Mouse (Mus musculus): ENCODE results near the gene Myo10. TPM values are rescaled to one million over a fixed set of nuclear protein-coding genes. Genes with fewer than 3 reads are reported as not detected.

Gene Myo10
- polyA plus RNA-seq, 1 experiment from 2014 or later = 35.0 TPM

GRCm38 (mm10) chr15:25764653-25765352 is 142.5 kb downstream of the Myo10 start:
- no peaks in the 10 kb centered on the region for H3K9me3 ChIP-seq
- peak overlapping the region; percentile 1; the same call in 1 of the 2 replicates for H3K4me2 ChIP-seq (replicated peaks)
- no peak overlapping the region; the same call in 1 of the 2 replicates for H3K27ac ChIP-seq
- WGBS = 72% methylated on average over 13 of the region's 13 CpGs
- H3K4me3 ChIP-seq = no peak overlapping the region
- H3K27me3 ChIP-seq (replicated peaks) = no peaks in the 10 kb centered on the region
- ATAC-seq (ENCODE audit: low FRiP score, low read depth) = no peak
- H3K4me1 ChIP-seq = peaks cover 64% of the 10 kb centered on the region
- H3K9ac ChIP-seq = no peak overlapping the region
- H3K36me3 ChIP-seq = no peaks in the 10 kb centered on the region

- Histone ChIP-seq H3K9me3 (no peaks in the 10 kb centered on the region), H3K4me2 (replicated peaks) (no peak overlapping the region), H3K4me1 (peaks cover 52% of the 10 kb centered on the region), H3K4me3 (no peak overlapping the region), H3K27ac (no peak overlapping the region), H3K27me3 (replicated peaks) (no peaks in the 10 kb centered on the region), H3K36me3 (no peaks in the 10 kb centered on the region), H3K9ac (no peak overlapping the region)
- WGBS = 69% methylated on average over 6 of the region's 6 CpGs
- ATAC-seq (ENCODE audit: low FRiP score, low read depth) = no peak
Observed at GRCm38 (mm10) chr15:25767777-25768176, 145.5 kb downstream of the Myo10 start.

- no peak overlapping the region for H3K4me3 ChIP-seq
- H3K9me3 ChIP-seq = no peaks in the 10 kb centered on the region
- 53% methylated on average over 9 of the region's 9 CpGs for WGBS
- 0 out of 2 replicates have a peak overlapping the region, but pooled peaks have one; percentile 9 for H3K9ac ChIP-seq
- no peak for ATAC-seq (ENCODE audit: low FRiP score, low read depth)
- no peaks in the 10 kb centered on the region for H3K36me3 ChIP-seq
- no peaks in the 10 kb centered on the region for H3K27me3 ChIP-seq (replicated peaks)
- H3K27ac ChIP-seq = no peak overlapping the region
- no peak overlapping the region for H3K4me2 ChIP-seq (replicated peaks)
- peaks cover 48% of the 10 kb centered on the region for H3K4me1 ChIP-seq
Observed at GRCm38 (mm10) chr15:25769524-25770255, 147.4 kb downstream of the Myo10 start.

- Histone ChIP-seq H3K27me3 (replicated peaks) (no peaks in the 10 kb centered on the region), H3K27ac (no peak overlapping the region), H3K4me2 (replicated peaks) (no peak overlapping the region), H3K4me1 (peaks cover 58% of the 10 kb centered on the region), H3K4me3 (no peak overlapping the region), H3K9ac (no peak overlapping the region), H3K9me3 (no peaks in the 10 kb centered on the region), H3K36me3 (no peaks in the 10 kb centered on the region; the same call in 1 of the 2 replicates)
- ATAC-seq (ENCODE audit: low FRiP score, low read depth) = no peak
- WGBS = 89% methylated on average over 10 of the region's 10 CpGs
Observed at GRCm38 (mm10) chr15:25771782-25772181, 149.5 kb downstream of the Myo10 start.

GRCm38 (mm10) chr15:25773711-25774513 is 151.6 kb downstream of the Myo10 start:
- H3K4me1 ChIP-seq = peaks cover 51% of the 10 kb centered on the region
- peak overlapping the region; percentile 58; the same call in 1 of the 2 replicates for H3K27ac ChIP-seq
- peaks cover 11% of the 10 kb centered on the region; the same call in 1 of the 2 replicates for H3K36me3 ChIP-seq
- no peaks in the 10 kb centered on the region for H3K9me3 ChIP-seq
- peak; percentile 91 for ATAC-seq (ENCODE audit: low FRiP score, low read depth)
- no peaks in the 10 kb centered on the region for H3K27me3 ChIP-seq (replicated peaks)
- WGBS = 3% methylated on average over 21 of the region's 21 CpGs
- peak overlapping the region; percentile 59 for H3K4me2 ChIP-seq (replicated peaks)
- H3K9ac ChIP-seq = peak overlapping the region; percentile 45; the same call in 1 of the 2 replicates
- H3K4me3 ChIP-seq = peak overlapping the region; percentile 32

- ATAC-seq (ENCODE audit: low FRiP score, low read depth) = no peak
- H3K4me3 ChIP-seq = no peak overlapping the region
- peaks cover 55% of the 10 kb centered on the region for H3K36me3 ChIP-seq
- no peaks in the 10 kb centered on the region for H3K27me3 ChIP-seq (replicated peaks)
- 76% methylated on average over 8 of the region's 8 CpGs for whole genome bisulfite sequencing
- no peak overlapping the region for H3K4me2 ChIP-seq (replicated peaks)
- H3K4me1 ChIP-seq = peaks cover 30% of the 10 kb centered on the region
- H3K9me3 ChIP-seq = no peaks in the 10 kb centered on the region
- H3K9ac ChIP-seq = no peak overlapping the region
- H3K27ac ChIP-seq = no peak overlapping the region
Observed at GRCm38 (mm10) chr15:25778937-25779336, 156.6 kb downstream of the Myo10 start.

GRCm38 (mm10) chr15:25779522-25780191 is 157.3 kb downstream of the Myo10 start:
- ATAC-seq (ENCODE audit: low FRiP score, low read depth) = no peak
- Histone ChIP-seq H3K4me1 (peaks cover 23% of the 10 kb centered on the region), H3K27me3 (replicated peaks) (no peaks in the 10 kb centered on the region), H3K4me3 (no peak overlapping the region), H3K4me2 (replicated peaks) (no peak overlapping the region), H3K9me3 (no peaks in the 10 kb centered on the region), H3K36me3 (peaks cover 62% of the 10 kb centered on the region), H3K9ac (no peak overlapping the region), H3K27ac (no peak overlapping the region)
- WGBS = 74% methylated on average over 23 of the region's 23 CpGs

GRCm38 (mm10) chr15:25781053-25781452 is 158.7 kb downstream of the Myo10 start:
- Histone ChIP-seq H3K27me3 (replicated peaks) (no peaks in the 10 kb centered on the region), H3K36me3 (peaks cover 76% of the 10 kb centered on the region), H3K4me2 (replicated peaks) (no peak overlapping the region), H3K4me3 (no peak overlapping the region), H3K9ac (no peak overlapping the region), H3K4me1 (peaks cover 9% of the 10 kb centered on the region), H3K27ac (no peak overlapping the region), H3K9me3 (no peaks in the 10 kb centered on the region)
- ATAC-seq (ENCODE audit: low FRiP score, low read depth) = no peak
- WGBS = 92% methylated on average over 33 of the region's 33 CpGs

GRCm38 (mm10) chr15:25785456-25786390 is 163.4 kb downstream of the Myo10 start:
- Histone ChIP-seq H3K27me3 (replicated peaks) (no peaks in the 10 kb centered on the region), H3K4me2 (replicated peaks) (no peak overlapping the region), H3K4me1 (0 out of 2 replicates have a peak, but pooled peaks cover 1% of the 10 kb centered on the region), H3K9ac (no peak overlapping the region), H3K9me3 (no peaks in the 10 kb centered on the region), H3K36me3 (peaks cover 82% of the 10 kb centered on the region), H3K4me3 (no peak overlapping the region), H3K27ac (no peak overlapping the region)
- no peak for ATAC-seq (ENCODE audit: low FRiP score, low read depth)
- 94% methylated on average over 35 of the region's 35 CpGs for WGBS

GRCm38 (mm10) chr15:25787406-25787805 is 165.1 kb downstream of the Myo10 start:
- H3K27ac ChIP-seq = no peak overlapping the region
- H3K4me2 ChIP-seq (replicated peaks) = no peak overlapping the region
- H3K4me3 ChIP-seq = no peak overlapping the region
- WGBS = 67% methylated on average over 9 of the region's 9 CpGs
- ATAC-seq (ENCODE audit: low FRiP score, low read depth) = no peak
- H3K4me1 ChIP-seq = 0 out of 2 replicates have a peak, but pooled peaks cover 4% of the 10 kb centered on the region
- no peaks in the 10 kb centered on the region for H3K27me3 ChIP-seq (replicated peaks)
- H3K36me3 ChIP-seq = peaks cover 73% of the 10 kb centered on the region
- no peaks in the 10 kb centered on the region for H3K9me3 ChIP-seq
- H3K9ac ChIP-seq = no peak overlapping the region

- Histone ChIP-seq H3K4me2 (replicated peaks) (no peak overlapping the region), H3K27me3 (replicated peaks) (no peaks in the 10 kb centered on the region), H3K9ac (no peak overlapping the region), H3K4me3 (no peak overlapping the region), H3K4me1 (0 out of 2 replicates have a peak, but pooled peaks cover 4% of the 10 kb centered on the region), H3K9me3 (no peaks in the 10 kb centered on the region), H3K27ac (no peak overlapping the region), H3K36me3 (peaks cover 73% of the 10 kb centered on the region)
- WGBS = 85% methylated on average over 8 of the region's 8 CpGs
- no peak for ATAC-seq (ENCODE audit: low FRiP score, low read depth)
Observed at GRCm38 (mm10) chr15:25787965-25788364, 165.6 kb downstream of the Myo10 start.
